Mouse (Mus musculus): ENCODE data around the gene Diaph3.

Gene Diaph3

DNA sequence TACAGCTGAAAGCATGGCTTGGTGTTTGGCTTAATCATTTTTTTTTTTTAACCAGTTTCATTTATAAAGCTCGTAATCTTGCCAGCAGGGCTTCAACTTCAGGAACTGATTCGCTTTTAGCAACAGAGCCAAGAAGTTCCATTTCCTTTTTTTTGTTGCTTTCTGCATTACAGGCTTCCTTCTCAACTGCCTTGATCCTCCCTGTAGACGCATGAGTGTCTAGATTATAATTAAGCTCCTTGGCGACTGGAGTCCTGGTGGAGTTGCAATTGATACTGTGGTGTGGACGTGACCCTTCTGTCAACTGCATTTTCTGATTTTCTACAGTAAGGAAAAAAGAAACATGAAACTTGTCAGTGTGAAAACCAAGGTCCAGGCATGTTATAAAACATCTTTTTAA lies 484.8 kb downstream of the Diaph3 start:
- no peak for DNase-seq (ENCODE audit: low read depth, low spot score)

DNA sequence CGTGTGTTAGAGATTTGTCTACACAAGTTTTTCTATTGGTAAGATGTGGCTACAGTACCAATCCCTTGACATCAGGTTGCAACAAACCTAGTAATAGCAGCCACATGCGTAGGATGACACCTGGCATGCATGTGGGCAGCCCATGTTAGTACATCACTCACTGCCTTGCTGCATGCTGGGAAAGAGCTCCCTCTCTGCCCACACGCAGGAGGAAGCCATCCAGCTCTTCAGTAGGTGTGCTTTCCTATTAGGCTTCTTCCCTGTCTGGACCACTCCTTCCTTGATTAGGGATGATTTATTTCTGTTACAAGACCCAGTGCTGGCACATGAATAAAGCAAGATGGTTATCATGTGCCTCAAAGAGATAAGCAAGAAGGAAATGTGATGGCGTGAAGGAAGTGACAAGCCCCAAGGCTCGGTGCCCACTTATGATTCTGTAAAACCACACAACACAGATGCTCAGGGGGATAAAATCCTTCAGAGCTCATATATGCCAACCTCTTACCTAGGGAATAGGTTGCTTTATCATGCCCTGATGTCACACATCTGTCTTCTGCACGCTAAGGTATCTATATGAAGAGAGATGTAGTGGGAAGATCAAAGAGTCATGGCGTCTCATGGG lies 494.4 kb downstream of the Diaph3 start:
- no peak for DNase-seq (ENCODE audit: low read depth, low spot score)

DNA sequence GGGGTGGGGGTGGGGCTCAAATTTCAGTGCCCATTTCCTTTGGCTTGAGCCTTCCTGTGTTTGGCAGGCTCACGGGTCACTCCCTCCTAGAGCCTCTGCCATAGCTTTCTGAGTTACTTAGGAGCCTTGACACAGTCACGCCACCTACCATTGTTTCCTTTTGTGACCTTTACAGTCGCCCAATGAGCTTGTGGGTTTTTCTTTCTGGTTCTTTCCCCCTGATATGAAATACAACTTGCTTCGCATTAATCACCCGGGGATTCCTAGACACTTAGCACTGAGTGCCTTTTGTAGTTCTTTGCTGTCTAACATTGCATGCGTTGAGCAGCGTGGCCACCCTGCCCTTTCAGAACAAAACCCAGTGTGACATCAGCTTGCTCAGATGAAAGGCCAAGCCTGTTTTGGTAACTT lies 498.2 kb downstream of the Diaph3 start:
- no peak for DNase-seq (ENCODE audit: low read depth, low spot score)

DNA sequence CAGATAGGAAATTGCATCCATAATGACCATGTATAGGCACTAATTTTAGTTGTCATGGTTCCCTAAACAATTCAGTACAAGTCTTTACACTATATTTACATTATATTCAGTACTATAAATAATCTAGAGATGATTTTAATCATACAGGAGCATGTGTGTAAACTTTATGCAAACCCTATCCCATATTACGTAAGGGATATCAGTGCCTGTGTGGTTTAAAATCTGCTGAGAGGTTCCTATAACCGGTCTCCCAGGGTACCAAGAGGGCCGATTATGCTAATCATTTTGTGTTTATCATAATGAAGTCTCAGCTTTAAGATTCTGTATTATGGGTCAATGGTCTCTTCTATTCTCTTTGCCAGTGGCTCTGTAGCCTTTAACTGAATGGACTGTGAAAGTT lies 499.2 kb downstream of the Diaph3 start:
- DNase-seq (ENCODE audit: low read depth, low spot score), result no peak

DNA sequence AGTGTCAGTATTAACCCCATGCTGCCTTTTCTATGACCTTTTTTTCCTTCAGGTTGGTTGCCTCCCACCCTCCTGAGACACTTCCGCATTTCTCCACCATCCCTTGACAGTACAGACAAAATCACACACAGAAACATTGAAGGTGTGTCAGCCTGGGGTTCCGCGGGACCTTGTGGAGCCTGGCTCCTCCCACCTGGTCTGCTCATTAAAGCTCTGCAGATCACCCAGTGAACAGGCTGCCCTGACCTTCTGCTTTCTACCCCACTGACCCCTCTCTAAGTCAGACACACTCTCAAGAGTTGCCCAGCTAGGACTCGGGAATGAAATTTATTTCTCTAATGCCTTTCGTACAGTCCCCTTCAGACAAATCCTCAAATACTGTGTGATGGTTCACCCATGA lies 500.9 kb downstream of the Diaph3 start:
- no peak for DNase-seq (ENCODE audit: low read depth, low spot score)

DNA sequence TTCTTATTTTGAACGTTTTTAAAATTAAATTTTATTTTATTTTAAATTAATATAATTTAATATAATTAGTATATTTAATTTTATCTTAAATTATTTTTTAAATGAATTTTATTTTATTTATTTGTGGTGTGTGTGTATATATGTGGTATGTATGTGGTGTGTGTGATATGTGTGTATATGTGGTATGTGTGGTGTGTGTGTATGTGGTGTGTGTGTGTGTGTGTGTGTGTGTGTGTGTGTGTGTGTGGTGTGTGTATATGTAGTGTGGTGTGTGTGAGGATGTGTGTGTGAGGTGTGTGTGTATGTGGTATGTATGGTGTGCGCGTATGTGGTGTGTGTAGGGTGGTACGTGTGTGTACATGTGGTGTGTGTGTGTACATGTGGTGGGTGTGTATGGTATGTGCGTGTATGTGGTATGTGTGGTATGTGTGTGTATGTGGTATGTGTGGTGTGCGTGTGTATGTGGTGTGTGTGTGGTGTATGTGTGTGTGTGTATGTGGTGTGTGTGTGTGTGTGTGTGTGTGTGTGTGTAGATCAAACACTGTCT lies 505.4 kb downstream of the Diaph3 start:
- DNase-seq (ENCODE audit: low read depth, low spot score), result no peak

DNA sequence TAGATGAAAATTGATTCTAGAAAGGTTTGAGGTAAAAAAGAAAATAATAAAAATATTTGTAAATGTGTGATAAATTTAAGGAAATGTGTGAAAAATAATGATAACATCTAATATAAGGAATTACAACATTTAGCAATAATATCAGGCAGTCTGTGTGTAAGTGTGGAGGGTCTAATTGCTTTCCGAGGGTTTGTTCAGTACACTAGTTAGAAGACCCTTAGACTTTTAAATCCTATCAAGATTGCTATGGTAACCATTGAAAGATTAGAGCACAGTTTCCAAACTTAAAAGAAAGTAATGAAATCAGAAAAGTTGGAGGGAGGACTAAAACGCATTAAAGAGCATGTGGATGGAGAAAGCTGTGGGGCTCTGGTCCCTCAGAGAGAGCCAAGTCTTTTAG lies 506.0 kb downstream of the Diaph3 start:
- no peak for DNase-seq (ENCODE audit: low read depth, low spot score)

DNA sequence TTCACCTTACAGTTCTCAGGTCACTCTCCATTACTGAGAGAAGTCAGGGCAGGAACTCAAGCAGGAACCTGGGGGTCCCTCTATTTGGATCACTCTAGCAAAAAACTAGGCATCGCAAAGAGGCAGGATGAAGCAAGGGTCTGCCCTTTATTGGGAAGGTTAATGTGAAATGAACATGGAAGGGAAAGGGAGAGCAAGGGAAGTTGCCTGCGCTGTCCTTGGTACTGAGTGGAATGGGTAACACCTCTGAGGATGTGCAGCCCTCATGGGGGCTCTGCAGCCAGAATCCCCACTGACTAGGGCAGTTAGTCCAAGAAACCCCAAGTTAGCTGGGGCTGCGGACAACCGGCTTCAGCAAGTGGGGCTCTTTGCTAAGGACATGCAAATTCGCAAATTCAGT lies 507.2 kb downstream of the Diaph3 start:
- peak; percentile 34 for DNase-seq (ENCODE audit: low read depth, low spot score)

DNA sequence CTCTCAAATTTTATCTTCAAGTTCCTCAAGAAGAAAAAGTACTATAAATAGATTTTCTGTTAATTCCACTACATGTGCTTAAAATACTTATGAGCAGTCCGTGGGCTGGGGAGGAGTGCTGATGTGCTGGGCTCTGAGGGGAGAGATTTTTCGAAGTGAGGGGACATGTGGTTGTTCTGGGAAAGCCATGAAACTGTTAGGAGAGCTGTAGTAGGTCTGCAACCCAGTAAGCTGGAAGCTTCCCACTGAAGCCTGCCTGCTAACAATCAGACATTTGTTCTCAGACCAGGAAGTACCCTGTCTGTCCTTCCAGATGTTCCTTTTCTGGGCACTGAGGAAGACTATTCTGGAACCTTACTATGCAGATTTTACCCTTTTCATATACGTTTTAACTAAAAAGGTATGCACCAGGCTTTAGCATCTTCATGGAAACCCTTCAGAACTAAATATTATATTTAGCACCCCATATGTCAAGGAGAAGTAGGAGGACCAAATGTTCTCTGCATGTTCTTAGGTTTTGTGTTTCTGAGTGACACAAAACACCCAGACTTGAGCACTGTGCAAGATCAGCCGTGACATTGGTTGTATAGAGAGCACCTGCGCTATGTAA lies 516.1 kb downstream of the Diaph3 start:
- no peak for DNase-seq (ENCODE audit: low read depth, low spot score)

DNA sequence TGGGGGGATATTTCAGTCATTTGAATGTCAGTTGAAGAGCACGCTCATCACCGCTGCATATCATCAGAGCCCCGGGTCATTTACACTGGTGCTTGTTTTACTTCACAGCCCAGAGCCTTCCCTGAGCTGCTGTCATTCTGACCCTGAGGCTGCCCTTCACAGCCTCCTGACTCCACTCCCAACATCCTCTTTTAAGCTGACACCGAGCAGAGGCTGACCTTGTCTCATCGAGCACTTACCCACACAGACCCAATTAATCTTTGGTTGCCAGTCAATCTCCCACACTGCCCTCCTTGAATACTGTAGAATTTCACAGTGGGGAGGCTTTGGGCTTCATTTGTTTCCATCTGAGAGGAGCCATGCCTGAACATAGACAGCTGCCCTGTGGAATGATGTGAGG lies 521.4 kb downstream of the Diaph3 start:
- no peak for DNase-seq (ENCODE audit: low read depth, low spot score)
